Mouse (Mus musculus): ENCODE data around the gene Tbx3.

Gene Tbx3

DNA sequence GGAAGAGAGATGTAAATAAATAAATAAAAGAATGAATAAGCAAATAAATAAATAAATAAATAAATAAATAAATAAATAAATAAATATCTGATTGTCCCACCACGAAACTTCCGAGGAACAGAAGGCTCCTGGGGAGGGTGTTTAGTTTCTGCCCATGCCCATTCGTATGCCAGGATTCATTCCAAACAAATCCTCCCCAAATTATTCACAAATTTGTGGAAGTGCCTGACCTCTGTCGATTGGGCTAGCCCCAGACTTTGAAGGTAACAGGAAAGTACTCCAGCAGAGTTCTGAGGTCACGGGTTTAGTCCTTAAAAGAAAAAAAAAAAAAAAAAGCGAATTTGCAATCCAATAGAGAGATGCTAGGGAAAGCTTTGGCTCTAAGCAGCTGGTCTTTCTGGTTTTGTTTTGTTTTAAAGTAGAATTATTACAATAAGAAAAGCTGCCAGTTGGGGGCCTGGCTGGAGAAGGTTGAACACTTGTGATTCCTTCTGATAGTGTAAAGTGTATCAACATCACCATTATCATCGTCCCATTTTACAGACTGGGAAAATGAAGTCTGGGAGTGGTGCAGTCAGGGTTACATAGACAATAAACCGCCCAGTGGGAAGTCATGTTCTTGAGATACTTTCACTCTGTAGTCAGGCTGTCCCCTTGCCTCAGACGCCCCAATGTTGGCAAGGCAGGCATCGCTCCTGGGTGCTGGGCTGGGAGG is 9.3 kb downstream of the Tbx3 start:
- no peak for DNase-seq (ENCODE audit: low read depth)

DNA sequence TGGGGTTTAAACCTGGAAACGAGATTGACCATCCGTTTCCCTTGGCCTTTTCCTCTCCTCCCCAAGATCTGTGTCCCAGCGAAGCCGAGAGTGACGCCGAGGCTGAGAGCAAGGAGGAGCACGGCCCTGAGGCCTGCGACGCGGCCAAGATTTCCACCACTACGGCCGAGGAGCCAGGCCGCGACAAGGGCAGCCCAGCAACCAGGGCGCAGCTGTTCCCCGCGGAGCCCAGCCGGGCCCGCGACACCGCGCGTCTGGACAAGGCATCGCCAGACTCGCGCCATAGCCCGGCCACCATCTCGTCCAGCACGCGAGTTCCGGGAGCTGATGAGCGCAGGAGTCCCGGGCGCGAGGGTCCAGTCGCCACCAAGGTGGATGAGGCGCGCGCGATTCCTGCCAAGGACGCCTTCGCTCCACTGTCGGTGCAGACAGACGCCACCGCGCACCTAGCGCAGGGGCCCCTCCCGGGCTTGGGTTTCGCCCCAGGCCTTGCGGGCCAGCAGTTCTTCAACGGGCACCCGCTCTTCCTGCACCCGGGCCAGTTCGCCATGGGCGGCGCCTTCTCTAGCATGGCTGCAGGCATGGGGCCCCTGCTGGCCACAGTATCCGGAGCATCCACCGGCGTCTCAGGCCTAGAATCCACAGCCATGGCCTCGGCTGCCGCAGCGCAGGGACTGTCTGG is 10.0 kb downstream of the Tbx3 start:
- no peak for DNase-seq (ENCODE audit: low read depth)

DNA sequence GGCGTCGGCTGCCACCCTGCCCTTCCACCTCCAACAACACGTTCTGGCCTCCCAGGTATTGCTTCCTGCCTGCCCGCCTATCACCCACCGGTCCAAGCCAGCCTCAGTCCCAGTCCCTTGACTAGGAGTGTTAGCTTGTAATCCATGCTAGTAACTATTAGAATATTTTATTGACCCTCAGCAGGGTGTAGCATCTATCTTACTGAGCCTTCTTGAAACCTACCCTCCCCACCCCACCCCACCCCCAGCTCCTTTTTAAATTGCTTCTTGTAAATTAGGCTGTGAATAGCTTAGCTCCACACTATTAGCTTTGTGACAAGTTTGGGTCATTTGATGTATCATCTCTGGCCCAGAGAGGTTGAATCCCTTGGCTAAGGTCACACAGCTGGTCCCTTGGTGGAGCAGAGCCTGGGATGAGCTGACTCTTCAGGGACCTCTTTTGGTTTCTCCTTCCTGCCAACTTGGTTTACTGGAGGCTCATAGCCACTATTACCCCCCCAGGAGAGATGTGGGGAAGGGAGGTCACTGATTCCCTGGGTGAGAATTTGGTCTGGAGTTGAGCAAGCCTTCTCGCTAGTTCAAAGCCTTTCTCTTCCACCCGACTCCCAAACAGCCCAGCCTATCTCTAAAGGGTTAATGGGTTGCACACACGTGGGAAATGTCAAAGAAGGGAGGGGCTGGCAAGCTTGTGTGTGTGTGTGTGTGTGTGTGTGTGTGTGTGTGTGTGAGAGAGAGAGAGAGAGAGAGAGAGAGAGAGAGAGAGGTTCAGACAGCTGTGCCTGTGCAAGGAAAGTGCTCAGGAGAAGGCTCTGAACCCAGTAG is 10.8 kb downstream of the Tbx3 start:
- no peak for DNase-seq (ENCODE audit: low read depth)

DNA sequence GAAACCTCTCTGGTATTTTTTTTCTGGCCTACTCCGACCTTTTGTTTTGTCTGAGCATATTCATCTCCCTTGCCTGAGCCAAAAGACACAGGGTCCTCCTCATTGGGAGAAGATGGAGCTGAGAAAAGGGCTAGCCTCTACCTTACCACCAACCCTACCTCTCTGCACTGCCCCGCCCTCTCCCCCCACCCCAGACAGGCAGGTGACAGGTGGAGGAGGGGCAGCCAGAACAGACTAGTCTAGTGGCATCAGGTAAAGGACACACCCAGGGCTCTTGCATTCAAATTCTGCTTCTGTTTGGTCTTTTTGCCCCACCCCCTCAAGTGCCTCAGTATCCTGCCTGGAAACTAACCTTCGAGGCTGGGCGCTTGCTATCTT is 11.4 kb downstream of the Tbx3 start:
- DNase-seq (ENCODE audit: low read depth), result no peak

DNA sequence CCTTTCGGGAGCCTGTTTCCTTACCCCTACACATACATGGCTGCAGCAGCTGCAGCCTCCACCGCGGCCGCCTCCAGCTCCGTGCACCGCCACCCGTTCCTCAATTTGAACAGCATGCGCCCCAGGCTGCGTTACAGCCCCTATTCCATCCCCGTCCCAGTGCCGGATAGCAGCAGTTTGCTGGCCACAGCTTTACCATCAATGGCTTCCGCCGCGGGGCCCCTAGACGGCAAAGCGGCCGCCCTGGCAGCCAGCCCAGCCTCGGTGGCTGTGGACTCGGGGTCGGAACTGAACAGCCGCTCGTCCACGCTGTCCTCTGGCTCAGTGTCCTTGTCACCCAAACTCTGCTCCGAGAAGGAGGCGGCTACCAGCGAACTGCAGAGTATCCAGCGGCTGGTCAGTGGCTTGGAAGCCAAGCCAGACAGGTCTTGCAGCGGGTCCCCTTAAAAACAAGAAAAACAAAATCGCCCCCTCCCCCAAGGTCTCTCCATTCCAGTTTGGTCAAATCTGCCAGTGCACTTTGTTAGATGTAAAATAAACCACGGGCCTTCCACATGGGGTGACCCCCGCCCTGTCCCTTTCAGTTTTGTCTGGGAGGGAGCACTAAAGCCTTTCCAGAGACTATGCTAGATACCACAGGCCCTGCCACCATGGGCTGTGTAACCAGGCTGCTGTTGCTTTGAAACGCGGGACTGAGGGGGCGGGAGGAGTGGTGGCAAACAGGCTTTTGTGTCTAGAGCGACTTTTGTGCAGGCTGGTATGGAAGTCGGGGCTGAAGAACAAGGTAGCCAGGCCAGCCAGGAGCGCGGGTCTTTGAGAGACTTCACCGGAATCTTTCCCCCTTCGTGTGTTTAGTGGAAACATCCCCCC is 12.4 kb downstream of the Tbx3 start:
- no peak for DNase-seq (ENCODE audit: low read depth)

DNA sequence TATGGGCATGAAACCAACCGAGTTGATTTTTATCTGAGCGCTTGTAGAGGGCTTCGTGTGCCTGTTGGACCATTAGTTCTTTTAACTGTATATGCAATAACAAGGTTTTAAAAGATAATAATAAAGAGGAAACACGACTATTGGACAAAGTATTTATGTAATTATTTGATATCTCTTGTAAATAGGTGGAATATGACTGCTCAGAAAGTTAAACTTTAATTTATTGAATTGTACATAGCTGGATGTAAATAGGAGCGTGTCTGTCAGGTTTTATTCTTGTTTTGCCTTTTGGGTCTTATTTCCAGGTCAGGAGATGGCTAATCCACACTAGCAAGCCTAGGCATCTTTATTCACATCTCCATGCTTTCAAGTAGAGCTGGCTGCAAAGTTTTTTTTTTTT is 13.4 kb downstream of the Tbx3 start:
- DNase-seq (ENCODE audit: low read depth), result no peak

DNA sequence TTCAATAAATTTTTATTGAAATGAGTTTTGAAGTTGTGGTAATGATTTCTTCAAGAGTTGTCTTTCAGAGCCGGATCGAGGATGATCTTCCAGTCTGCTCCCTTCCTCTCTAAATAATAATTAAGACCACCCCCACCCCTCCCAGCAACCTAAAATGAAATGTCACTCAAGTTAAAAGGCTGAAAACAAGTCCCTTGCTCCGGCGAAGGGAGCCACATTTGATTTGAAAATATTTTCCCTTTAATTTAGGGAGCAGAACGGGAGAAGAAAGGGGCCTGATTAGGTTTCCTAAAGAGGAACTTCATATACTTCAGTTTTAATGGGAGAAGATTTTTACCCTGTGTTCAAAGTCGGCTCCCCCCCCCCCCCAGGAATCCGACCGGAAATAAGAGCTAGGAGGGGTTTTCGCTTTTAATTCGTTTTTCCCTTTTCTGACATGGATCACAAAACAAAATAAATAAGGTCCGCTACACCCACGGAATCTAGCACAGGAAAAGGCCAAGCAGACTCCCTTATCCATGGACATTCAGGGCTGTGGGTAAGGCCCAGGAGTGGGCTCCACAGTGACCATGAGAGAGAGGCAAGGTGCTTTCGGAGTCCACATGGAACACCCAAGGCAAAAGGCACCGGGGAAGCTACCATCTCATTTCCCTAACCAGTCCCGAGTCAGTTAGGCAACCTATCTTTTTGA is 14.4 kb downstream of the Tbx3 start:
- DNase-seq (ENCODE audit: low read depth), result no peak

DNA sequence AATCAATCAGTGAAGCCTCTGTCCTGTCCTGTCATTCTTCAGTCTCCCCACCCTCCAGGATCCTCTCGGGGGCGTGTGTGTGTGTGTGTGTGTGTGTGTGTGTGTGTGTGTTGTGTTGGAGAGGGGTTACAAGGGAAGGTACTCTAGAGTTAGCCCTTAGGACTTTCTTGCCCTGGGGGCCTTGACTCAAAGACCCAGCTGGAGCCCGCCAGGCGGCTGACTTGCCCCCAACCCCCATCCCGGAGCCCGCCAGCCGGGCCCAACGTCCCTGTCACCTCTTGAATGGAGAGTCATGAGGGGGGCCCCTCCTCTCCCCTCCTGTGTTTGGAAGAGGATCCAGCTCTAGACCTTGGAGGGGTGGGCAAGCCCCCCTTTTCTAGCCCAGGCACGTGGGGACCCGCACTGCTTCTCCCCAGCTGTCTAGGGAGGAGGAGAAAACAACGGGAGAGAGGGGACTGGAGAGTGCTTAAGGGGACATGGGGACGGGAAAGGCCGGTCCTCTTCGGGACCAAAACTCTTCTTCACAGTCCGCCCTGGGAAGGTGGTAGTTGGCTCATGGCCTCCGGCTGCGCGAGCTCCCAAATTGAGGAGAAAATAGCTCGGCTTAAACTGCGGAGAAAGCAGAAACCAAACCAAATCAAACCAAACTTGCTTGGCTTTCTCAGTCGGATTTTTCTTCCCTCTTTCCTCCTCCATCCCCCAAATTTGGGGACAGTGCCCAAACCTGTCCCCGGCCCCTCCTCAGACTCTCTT is 15.2 kb downstream of the Tbx3 start:
- no peak for DNase-seq (ENCODE audit: low read depth)

DNA sequence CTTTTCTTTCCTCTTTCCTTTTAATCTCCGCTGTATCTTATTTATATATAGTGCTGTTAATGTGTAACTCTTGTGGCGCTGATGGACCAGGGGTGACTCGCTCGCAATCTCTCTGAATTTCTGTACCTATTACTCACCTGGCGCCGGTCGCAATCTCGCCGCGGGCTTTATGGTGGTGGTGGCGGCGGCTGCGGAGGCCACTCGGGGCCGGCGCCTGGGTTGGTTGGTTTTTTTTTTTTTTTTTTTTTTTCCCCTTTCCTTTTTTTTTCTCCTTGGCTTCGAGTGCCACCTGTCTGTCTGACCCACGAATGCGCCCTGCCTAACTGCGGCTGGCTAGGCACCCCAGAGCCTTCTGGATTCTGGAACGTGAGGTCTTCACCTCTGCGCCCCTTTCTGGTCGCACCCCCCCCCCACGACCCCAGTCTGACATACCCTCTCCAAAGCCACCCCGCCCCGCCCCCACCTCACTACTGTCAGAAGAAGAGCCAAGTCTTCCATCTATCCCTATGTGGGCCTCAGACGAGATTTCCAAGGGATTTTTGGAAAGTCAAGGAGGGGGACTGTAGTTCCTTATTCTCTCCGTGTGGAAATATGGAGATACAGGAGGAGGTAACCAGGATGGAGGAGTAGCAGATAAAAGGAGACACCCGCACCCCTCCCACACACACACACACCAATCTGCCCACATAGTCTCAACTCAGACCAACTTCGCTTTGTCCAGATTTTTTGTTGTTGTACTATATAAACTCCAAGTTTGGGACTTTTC is 15.9 kb downstream of the Tbx3 start:
- no peak for DNase-seq (ENCODE audit: low read depth)

DNA sequence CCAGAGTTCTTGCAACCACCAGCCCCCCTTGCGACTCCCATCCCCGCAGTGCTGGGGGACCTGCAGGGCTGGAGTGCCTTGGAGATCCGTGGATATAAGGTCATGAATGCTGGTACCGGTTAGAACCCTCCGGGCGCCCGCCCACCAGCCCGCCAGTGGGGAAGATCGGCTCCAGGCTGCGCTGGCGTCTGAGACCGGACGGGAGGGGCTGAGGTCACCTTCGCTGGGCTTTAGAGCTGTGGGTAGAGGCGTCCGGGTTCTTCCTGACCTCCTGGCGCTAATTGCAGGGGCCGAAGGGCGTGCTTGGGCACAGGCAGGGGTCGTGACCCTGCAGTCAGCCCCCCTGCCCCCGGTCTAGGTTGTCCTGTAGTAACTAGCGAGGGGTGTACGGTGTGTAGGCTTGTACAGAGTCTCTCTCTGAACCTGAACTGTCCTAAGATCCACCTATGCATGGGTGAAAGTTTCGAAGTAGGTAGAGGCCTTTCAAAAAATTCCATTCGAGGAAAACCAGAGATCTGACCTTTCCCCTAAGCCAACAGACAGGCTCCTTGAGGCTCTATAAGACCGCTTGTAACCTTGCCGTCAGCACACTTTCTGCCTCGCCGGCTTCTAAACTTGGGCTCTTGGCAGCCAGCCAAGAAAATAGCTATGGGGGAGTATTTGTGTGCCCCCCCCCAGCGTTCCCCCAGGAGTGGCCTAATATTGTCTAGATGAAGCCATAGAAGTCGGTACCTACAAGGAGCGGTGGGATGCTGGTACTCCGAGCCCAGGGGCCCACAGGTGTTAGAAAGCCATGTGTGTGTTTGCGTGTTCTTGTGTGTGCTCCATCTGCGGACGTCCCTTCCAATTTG is 16.8 kb downstream of the Tbx3 start:
- DNase-seq (ENCODE audit: low read depth), result no peak

DNA sequence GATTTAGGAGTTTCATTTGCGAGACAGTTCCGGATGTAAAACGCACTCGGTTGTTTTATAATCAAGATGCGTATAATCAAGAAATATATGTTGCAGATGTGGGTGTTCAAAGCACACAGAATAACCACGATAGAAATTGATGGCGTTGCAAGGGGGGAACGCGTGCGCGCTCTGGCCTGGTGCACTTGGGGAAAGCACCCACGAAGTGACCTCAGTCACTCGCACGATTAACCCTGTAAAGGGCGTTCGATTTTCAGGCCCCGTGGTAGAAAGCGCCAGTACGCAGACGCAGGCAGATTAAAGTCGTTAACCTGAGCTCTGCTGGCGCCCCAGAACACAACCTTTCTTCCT is 17.4 kb downstream of the Tbx3 start:
- no peak for DNase-seq (ENCODE audit: low read depth)

DNA sequence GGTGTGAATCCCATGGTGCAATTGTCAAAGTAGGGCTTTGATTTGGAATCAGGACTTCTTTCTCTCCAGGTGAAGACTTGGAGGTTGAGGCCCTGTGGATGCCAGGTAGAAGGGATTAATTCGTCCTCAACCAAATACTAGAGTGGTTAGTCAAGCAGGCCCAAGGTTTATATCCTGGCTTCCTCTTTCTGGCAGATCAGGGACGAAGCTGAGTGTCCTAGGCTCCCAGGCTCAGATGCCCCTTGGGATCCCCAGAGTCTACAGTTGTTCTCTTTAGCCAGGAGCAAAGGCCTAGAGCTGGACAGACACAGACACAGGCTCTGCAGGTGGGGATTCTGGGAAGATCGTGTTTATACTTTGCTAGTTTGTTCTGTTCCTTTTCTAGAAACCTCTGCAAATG is 17.8 kb downstream of the Tbx3 start:
- DNase-seq (ENCODE audit: low read depth), result no peak

DNA sequence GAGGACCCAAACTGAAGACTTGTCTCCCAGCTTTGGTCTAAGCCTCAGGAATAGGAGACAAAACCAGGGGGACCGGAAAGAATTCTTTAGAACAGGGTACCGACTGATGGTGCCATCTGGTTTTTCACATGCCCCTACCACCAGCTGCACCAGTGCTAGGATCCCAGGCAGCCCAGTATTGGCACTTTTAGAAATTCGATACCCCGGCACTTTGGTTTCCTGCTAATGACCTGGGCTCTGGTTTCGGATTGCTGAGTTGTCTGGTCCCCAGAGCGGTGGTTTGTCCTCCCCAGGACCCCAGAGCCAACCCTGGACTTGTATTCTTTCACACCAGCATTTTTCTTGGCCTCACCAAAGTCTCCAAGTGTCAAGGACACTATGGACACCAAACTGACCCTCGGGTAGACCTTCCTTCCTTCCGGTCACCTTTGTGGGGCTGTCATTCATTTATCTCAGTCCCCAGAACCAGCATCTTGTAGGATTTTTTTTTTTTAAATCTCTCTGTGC is 18.5 kb downstream of the Tbx3 start:
- no peak for DNase-seq (ENCODE audit: low read depth)

DNA sequence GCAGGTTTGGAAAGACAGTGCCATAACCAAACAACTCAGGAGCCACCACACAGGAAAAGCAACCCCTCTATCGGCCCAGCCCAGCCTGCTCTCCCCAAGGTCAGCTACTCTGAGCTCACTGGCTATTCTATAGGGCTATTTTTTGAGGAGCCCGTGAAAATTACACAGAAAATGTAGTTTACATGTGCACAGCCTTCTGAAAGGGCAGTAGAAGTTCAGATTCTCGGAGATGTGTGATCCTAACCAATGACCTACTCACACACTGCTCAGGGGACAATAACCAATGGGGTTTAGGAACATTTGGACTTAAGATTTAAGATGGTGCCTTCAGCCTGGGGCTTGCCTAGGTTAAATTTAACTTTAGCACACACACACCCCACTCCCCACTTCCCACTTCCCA is 19.0 kb downstream of the Tbx3 start:
- no peak for DNase-seq (ENCODE audit: low read depth)

DNA sequence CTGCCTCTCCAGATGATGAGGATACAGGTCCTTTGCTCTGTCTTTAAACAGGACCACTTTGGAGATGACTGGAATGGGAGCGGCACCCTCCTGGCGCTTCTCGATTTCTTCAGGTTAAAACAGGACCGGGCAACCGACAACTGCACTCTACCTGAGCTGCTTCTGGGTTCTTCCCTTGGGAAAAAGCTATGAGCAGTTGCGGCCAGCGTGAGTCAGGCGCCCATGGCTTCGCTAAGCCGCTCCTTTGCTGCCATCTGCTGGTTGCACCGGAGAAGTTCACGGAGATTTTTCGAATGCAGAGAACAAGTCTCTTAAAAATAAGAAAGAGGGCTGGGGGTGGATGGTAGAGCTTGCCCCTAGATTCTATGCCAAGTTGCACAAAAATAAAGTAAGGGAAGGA is 20.6 kb downstream of the Tbx3 start:
- no peak for DNase-seq (ENCODE audit: low read depth)

DNA sequence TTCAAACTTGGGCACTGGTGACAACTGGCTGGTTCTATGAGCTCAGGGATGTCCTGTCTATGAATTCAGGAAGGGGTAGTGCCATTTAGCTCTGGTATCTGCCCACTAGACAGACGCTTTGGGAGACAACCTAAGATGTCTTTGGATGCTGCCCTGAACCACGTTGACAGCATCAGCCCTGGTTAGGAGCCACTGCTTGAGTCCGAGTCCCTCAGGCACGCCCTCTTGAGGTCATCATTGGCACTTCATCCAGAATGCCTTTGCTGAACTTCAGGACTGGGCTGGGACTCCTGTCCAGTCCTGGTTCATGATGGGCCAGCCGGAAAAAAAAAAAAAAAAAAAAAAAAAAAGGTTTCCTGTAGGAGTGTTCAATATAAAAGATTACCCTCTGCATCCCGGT is 22.0 kb downstream of the Tbx3 start:
- DNase-seq (ENCODE audit: low read depth), result no peak

DNA sequence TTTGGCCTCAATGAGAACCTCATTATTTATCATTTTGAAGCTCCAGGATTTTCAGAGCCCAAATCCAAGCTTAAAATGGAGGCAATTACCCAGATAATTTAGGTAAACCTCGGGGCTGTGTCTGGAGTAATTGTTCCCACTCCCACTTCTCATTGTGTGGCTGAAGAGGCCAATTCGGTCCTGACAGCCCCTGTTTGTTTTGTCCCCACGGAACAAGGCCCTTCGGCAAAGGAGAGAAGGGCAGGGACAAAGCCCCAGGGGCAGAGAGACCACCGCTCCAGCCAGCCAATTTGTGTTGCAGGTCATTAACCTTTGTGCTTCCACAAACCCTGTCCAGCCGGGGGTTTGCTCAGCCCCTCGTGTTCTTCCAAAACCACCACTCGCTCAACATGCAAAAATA is 24.4 kb downstream of the Tbx3 start:
- no peak for DNase-seq (ENCODE audit: low read depth)

DNA sequence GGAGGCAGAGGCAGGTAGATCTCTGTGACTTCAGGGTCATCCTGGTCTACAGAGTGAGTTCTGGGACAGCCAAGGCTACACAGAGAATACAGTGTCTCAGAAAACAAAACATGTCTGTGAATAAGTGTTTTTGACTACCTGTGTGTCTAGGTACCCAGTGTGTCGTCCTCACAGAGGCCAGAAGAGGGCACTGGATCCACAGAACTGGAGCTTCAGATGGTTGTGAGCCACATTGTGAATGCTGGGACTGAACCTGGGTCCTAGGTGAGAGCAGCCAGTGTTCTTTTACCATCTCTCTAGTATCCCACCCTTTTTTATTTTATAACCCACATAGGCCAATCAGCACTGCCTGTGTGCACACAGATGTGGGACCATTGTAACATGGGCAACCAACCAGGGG is 32.6 kb downstream of the Tbx3 start:
- DNase-seq (ENCODE audit: low read depth), result no peak

DNA sequence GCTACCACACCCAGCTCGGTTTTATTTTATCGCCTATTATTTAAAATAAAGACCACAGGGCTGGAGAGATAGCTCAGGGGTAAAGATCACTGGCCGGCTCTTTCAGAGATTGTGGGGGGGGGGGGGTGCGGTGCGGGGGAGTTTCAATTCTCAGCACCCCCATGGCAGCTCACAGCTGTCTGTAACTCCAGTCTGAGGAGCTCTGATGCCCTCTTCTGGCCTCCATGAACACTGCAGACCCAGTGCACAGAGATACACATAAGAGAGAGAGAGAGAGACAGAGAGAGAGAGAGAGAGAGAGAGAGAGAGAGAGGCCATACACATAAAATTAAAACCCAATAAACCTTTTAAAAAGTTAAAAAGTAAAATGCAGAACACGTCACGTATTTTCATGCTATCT is 34.4 kb downstream of the Tbx3 start:
- DNase-seq (ENCODE audit: low read depth), result no peak
